Mouse (Mus musculus) intestine, embryonic 16.5 days (tissue): ENCODE measurements at regions not wholly inside any gene's neighbourhood (a gene's known extent, or its start where the extent isn't known, plus 50 kb on each side); places are given as distances from the start of the nearest gene placed in this dataset.

Source experiments
- ATAC-seq: fragments of 200-750 bp; cut with Nextera tagmentation; 2 replicates; pipeline ENCODE4 v1.8.0; 2017; ENCODE audit warnings: moderate TSS enrichment, moderate library complexity
- H3K27ac ChIP-seq: fragments of 300-500 bp; sonication (generic); 2 replicates; pipeline ENCODE4 v1.5.1; 2014; ENCODE audit warnings: mild to moderate bottlenecking, low read length
- H3K27me3 ChIP-seq: fragments of 300-500 bp; sonication (generic); replicated peaks from 2 replicates; pipeline ENCODE4 v1.6.1; 2014; ENCODE audit warnings: low read length, control low read depth, mixed read lengths; ENCODE audit not compliant: control insufficient read depth, insufficient read depth
- H3K36me3 ChIP-seq: fragments of 300-500 bp; sonication (generic); 2 replicates; pipeline ENCODE4 v1.6.1; 2014; ENCODE audit warnings: low read length, control low read depth; ENCODE audit not compliant: control insufficient read depth, insufficient read depth
- H3K4me1 ChIP-seq: fragments of 300-500 bp; sonication (generic); 2 replicates; pipeline ENCODE4 v1.6.1; 2014; ENCODE audit warnings: low read length, control low read depth, mixed read lengths; ENCODE audit not compliant: control insufficient read depth, insufficient read depth
- H3K4me2 ChIP-seq: fragments of 300-500 bp; sonication (generic); 2 replicates; pipeline ENCODE4 v1.6.1; 2014; ENCODE audit warnings: low read depth, low read length, control low read depth
- H3K4me3 ChIP-seq: fragments of 300-500 bp; sonication (generic); 2 replicates; pipeline ENCODE4 v1.5.1; 2014; ENCODE audit warnings: mild to moderate bottlenecking, low read length
- H3K9ac ChIP-seq: fragments of 300-500 bp; sonication (generic); 2 replicates; pipeline ENCODE4 v1.6.1; 2014; ENCODE audit warnings: low read depth, low read length
- H3K9me3 ChIP-seq: fragments of 300-500 bp; sonication (generic); 2 replicates; pipeline ENCODE4 v1.6.1; 2016; ENCODE audit warnings: low read length, control low read depth; ENCODE audit not compliant: control insufficient read depth
- WGBS: fragments of 180-500 bp; shearing (Covaris S2); extraction: QIAGEN DNeasy Blood & Tissue Kit; methylation state at CpG from one replicate; pipeline ENCODE4 v1.1.7; 2014; 5-methylcytosine and 5-hydroxymethylcytosine counted together

- no peaks in the 10 kb centered on the region for H3K9me3 ChIP-seq
- H3K4me3 ChIP-seq: no peak overlapping the region
- 29% methylated on average over 3 of the region's 3 CpGs for WGBS
- H3K36me3 ChIP-seq: no peaks in the 10 kb centered on the region
- no peak for ATAC-seq
- 0 out of 2 replicates have a peak, but pooled peaks cover 3% of the 10 kb centered on the region for H3K4me1 ChIP-seq
- H3K4me2 ChIP-seq: no peak overlapping the region
- H3K9ac ChIP-seq: no peak overlapping the region
- no peak overlapping the region for H3K27ac ChIP-seq
- H3K27me3 ChIP-seq: no peaks in the 10 kb centered on the region
Measured at GRCm38 (mm10) chr9:71058655-71059054, 106.6 kb upstream of the Lipc start.

- Histone ChIP-seq H3K36me3 (no peaks in the 10 kb centered on the region), H3K27me3 (no peaks in the 10 kb centered on the region), H3K4me1 (0 out of 2 replicates have a peak, but pooled peaks cover 3% of the 10 kb centered on the region), H3K9me3 (no peaks in the 10 kb centered on the region), H3K4me2 (no peak overlapping the region), H3K27ac (no peak overlapping the region), H3K4me3 (no peak overlapping the region), H3K9ac (no peak overlapping the region)
- 86% methylated on average over 3 of the region's 3 CpGs for WGBS
- ATAC-seq: no peak
Measured at GRCm38 (mm10) chr9:71056836-71057235, 104.8 kb upstream of the Lipc start.

- Histone ChIP-seq H3K9me3 (no peaks in the 10 kb centered on the region), H3K27ac (no peak overlapping the region), H3K36me3 (no peaks in the 10 kb centered on the region), H3K4me1 (no peaks in the 10 kb centered on the region), H3K27me3 (no peaks in the 10 kb centered on the region), H3K4me2 (no peak overlapping the region), H3K9ac (no peak overlapping the region), H3K4me3 (no peak overlapping the region)
- no peak for ATAC-seq
- WGBS: 43% methylated on average over 1 of the region's 1 CpGs
Measured at GRCm38 (mm10) chr9:71043899-71044298, 91.9 kb upstream of the Lipc start.

- H3K4me1 ChIP-seq: peaks cover 3% of the 10 kb centered on the region; the same call in 1 of the 2 replicates
- H3K36me3 ChIP-seq: no peaks in the 10 kb centered on the region
- no peak for ATAC-seq
- H3K4me3 ChIP-seq: no peak overlapping the region
- H3K27ac ChIP-seq: no peak overlapping the region
- no peaks in the 10 kb centered on the region for H3K9me3 ChIP-seq
- WGBS: 72% methylated on average over 6 of the region's 6 CpGs
- no peak overlapping the region for H3K4me2 ChIP-seq
- no peaks in the 10 kb centered on the region for H3K27me3 ChIP-seq
- no peak overlapping the region for H3K9ac ChIP-seq
Measured at GRCm38 (mm10) chr9:71035286-71035685, 83.3 kb upstream of the Lipc start.

DNA sequence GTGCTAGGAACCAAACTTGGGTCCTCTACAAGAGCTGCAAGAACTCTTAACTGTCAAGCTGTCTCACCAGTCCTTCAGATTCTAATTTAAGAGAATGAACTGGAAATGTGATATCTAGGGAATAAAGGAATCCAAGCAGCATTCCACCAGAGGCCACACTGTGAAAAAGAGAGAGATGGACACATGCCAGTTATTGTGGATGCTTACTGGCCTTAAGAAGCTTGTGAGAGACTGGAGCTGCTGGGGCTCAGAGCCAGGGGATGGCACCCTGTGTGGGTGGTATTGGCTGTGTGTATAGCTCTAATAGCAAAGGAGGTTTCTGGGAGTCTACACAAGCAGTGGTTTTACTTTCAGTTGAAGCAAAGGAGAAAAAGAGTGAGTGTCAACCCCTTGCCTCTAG, 80.1 kb upstream of the Lipc start:
- no peaks in the 10 kb centered on the region for H3K9me3 ChIP-seq
- H3K27ac ChIP-seq: no peak overlapping the region
- no peak overlapping the region for H3K4me3 ChIP-seq
- peaks cover 6% of the 10 kb centered on the region for H3K4me1 ChIP-seq
- ATAC-seq: no peak
- no peak overlapping the region for H3K4me2 ChIP-seq
- H3K9ac ChIP-seq: no peak overlapping the region
- H3K27me3 ChIP-seq: no peaks in the 10 kb centered on the region
- no peaks in the 10 kb centered on the region for H3K36me3 ChIP-seq

DNA sequence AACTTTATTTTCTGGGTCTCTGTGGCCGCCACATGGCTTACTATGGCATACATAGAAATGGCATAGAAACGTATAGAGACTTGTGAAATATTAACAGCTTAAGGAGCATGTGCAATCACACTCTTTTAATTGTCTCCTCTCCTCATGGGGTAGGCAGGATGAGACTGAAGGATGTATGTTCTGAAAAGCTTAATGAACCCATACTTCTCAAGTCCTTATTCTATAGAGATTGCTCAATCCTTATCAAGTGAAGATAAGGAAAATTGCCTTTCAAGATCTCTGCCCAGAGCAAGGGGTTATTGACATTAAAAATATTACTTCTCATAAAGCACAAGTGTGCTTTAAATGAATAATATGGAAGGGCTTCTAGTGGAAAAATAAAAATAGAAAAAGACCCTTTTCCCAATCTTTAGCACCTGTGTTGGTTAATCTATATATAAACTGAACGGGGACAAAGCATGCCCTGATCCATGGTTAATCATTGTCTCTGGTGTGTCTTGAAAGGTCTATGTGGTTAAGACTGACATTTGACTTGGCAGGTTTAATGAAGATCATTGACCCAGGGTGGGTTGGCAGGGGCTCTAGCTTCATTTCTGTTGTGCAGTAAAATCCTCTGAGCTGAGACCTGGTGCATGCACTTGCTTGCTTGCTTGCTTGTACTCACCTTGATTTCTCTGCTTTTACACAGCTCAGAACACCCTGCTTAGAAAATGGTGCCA, 78.3 kb upstream of the Lipc start:
- 48% methylated on average over 3 of the region's 3 CpGs for WGBS

DNA sequence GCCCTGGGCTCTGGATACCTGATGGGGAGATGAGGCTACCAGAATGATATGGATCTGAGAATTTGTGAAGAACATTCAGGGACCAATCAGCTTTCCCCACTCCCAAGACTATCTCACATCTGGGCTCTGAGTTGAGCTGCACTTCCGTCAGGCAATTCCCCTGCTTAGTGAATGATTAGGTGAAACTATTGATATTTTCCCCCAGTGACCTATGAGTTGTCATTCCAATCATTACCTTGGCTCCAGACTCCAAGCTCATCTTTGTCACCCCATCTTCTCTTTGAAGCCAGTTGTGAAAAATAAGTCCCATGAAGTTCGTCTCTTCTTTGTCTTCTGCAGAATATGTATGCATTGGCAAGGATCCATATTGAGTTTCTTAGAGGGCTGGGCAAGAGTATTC, 76.1 kb upstream of the Lipc start:
- H3K27ac ChIP-seq: no peak overlapping the region
- H3K4me1 ChIP-seq: peaks cover 6% of the 10 kb centered on the region
- ATAC-seq: no peak
- no peaks in the 10 kb centered on the region for H3K36me3 ChIP-seq
- WGBS: 90% methylated on average over 2 of the region's 2 CpGs
- no peak overlapping the region for H3K4me3 ChIP-seq
- H3K4me2 ChIP-seq: no peak overlapping the region
- no peaks in the 10 kb centered on the region for H3K9me3 ChIP-seq
- H3K9ac ChIP-seq: no peak overlapping the region
- no peaks in the 10 kb centered on the region for H3K27me3 ChIP-seq

More for the DNA sequence above, 78.3 kb upstream of the Lipc start:
- H3K27ac ChIP-seq: peak overlapping the region; percentile 14; the same call in 1 of the 2 replicates
- peaks cover 6% of the 10 kb centered on the region for H3K4me1 ChIP-seq
- peak; percentile 93 for ATAC-seq
- no peak overlapping the region for H3K4me3 ChIP-seq
- no peaks in the 10 kb centered on the region for H3K36me3 ChIP-seq
- no peaks in the 10 kb centered on the region for H3K9me3 ChIP-seq
- no peak overlapping the region for H3K9ac ChIP-seq
- H3K4me2 ChIP-seq: no peak overlapping the region
- H3K27me3 ChIP-seq: no peaks in the 10 kb centered on the region

- Histone ChIP-seq H3K9me3 (no peaks in the 10 kb centered on the region), H3K4me1 (peaks cover 6% of the 10 kb centered on the region), H3K27ac (no peak overlapping the region), H3K4me2 (no peak overlapping the region), H3K4me3 (no peak overlapping the region), H3K9ac (no peak overlapping the region), H3K27me3 (no peaks in the 10 kb centered on the region), H3K36me3 (no peaks in the 10 kb centered on the region)
- no peak for ATAC-seq
- WGBS: 82% methylated on average over 2 of the region's 2 CpGs
Measured at GRCm38 (mm10) chr9:71027626-71028025, 75.6 kb upstream of the Lipc start.

DNA sequence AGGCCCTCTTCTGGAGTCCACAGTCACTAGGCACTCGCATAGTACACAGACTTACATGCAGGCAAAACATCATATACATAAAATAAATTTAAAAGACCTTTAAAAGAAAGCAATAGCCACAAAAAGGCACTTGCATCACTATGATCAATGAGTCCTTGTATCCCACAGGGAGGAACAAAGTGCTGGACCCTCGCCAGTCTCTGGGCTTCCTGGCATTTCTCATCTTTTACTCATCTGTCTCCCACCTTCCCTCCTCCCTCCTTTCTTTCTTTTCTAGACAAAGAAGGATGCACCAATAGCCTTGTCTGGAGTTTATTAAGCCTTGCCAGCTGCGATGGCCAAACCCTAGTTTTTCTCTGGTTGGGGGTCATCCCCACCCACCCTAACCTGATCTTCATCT, 73.2 kb upstream of the Lipc start:
- no peak for ATAC-seq
- 52% methylated on average over 3 of the region's 3 CpGs for WGBS
- H3K4me2 ChIP-seq: no peak overlapping the region

GRCm38 (mm10) chr9:71018206-71018605, 66.2 kb upstream of the Lipc start:
- Histone ChIP-seq H3K27ac (no peak overlapping the region), H3K9me3 (no peaks in the 10 kb centered on the region), H3K4me3 (no peak overlapping the region), H3K27me3 (no peaks in the 10 kb centered on the region), H3K9ac (no peak overlapping the region), H3K4me2 (no peak overlapping the region), H3K4me1 (no peaks in the 10 kb centered on the region), H3K36me3 (no peaks in the 10 kb centered on the region)
- 83% methylated on average over 9 of the region's 9 CpGs for WGBS
- no peak for ATAC-seq

More for the DNA sequence above, 73.2 kb upstream of the Lipc start:
- no peaks in the 10 kb centered on the region for H3K9me3 ChIP-seq
- no peak overlapping the region for H3K9ac ChIP-seq
- H3K4me3 ChIP-seq: no peak overlapping the region
- peaks cover 3% of the 10 kb centered on the region; the same call in 1 of the 2 replicates for H3K4me1 ChIP-seq
- no peaks in the 10 kb centered on the region for H3K36me3 ChIP-seq
- H3K27ac ChIP-seq: no peak overlapping the region
- H3K27me3 ChIP-seq: no peaks in the 10 kb centered on the region
